Mouse (Mus musculus): ENCODE measurements around the gene Rtkn.

Rtkn gene

DNA sequence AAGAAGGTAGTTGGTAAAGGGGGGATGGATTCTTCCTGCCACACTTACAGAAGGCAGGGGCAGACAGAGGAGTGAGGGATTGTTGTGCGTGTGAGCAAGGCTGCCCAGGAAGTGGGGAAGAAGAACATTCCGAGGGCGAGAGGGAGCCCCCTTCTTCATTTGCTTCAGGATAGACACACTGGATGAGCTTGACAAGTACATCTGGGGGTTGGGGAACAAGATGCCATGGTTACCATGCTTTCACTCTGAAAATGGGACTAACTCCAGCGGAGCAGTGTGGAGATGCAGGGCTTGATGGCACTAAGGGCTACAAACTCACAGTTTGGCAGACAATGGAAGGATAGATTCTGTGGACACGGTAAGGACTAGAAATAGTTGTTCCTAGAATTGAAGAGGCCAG, 35.8 kb downstream of the Rtkn start:
- no peak for DNase-seq (ENCODE audit: low spot score in 2 of 2)

DNA sequence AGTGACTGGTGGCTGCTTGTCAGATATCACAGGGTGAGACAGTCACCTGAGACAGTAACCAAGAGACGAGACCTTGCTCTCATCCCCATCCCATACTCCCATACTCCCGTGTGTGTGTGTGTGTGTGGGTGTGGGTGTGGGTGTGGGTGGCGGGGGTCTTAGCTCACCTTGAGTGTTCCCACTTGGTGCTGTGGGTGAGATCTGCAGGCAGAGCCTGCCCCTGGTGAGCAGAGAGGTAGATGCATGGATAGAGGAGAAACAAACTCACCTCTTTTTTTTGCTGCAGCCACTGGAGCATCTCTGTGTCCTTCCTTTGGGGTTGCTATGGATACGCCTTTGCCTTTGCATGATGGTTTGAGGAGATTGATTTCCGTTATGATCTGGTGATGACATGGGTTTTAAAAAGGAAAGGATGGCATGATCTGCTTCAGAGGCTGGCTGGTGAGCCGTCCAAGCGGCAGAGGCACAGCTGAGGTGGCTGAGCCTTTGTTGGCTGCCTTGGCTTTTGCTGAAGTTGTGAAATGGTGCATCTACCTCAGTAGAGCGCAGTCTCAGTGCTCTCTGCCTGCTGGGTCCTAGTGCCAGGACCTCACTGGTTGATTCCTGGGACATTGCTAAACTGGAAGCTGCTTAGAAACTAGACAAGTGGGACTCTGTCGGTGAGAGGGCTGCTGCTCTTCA, 37.1 kb downstream of the Rtkn start:
- DNase-seq (ENCODE audit: low spot score in 2 of 2) = no peak

GRCm38 (mm10) chr6:83175996-83176395, 40.7 kb downstream of the Rtkn start:
- DNase-seq (ENCODE audit: low spot score in 2 of 2) = no peak

- no peak for DNase-seq (ENCODE audit: low spot score in 2 of 2)
Measured at GRCm38 (mm10) chr6:83179390-83180117, 44.3 kb downstream of the Rtkn start.

DNA sequence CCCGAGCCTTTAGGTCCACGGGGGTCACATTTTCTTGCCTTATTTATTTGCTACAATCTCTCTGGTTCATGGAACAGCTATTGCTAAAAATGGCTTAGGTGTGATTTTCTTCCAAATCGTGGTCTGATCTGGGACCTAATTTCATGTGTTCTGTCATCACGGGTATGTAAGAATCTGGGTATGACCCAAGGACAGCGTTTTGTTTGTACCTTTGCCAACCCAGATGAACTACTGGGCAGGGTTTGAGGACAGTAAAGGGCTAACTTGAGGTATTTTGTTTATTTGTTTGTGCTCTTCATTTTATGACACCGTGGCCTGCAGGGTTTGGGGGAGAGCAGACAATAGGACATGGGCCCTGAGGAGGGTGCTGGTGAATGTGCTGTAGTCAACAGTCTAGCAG, 45.3 kb downstream of the Rtkn start:
- DNase-seq (ENCODE audit: low spot score in 2 of 2) = no peak

GRCm38 (mm10) chr6:83184858-83185435, 49.7 kb downstream of the Rtkn start:
- DNase-seq (ENCODE audit: low spot score in 2 of 2) = no peak

GRCm38 (mm10) chr6:83185895-83186861, 50.9 kb downstream of the Rtkn start:
- DNase-seq (ENCODE audit: low spot score in 2 of 2) = no peak

DNA sequence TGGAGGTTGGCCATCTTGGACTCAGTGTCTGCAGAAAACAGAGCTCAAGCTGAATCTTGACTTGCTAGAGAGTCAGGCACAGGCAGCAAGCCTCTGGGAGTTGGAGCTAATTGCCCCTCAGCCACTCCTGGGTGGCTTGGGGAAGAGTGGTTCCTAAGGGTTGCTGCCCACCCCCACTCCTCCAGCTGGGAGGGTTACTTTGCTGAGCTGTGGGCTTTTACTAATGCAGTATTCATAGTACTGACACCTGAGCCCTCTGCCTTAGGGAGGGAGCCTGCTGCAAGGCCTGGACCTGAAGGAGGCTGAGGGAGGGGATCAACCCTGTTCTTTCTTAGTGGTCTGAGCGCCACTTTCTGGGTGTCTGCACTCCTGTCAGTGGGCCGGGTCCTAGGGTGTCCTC, 51.7 kb downstream of the Rtkn start:
- DNase-seq (ENCODE audit: low spot score in 2 of 2) = no peak

- DNase-seq (ENCODE audit: low spot score in 2 of 2) = no peak
Measured at GRCm38 (mm10) chr6:83193571-83193970, 58.3 kb downstream of the Rtkn start.

DNA sequence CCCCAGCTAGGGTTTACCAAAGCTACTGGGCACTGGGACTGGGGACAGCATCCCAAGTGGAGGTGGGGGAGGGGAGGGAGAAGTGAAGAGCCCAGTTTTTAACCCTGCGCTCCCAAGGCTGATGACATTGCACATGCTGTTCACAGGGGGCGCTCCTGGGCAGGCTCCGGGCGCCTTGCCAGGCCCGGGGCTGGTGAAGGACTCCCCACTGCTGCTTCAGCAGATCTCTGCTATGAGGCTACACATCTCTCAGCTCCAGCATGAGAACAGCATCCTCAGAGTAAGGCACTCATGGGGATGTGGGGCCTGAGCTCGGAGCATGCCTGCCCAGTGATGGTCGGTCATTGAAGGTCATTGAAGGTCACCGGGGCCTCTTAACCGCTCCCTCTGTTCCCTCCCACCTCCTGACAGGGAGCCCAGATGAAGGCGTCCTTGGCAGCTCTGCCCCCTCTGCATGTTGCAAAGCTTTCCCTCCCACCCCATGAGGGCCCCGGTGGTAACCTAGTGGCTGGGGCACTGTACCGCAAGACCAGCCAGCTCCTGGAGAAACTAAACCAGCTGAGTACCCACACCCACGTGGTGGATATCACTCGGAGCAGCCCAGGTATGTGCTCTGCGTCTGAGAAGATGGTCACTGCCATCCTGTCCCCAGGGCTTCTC, 62.2 kb downstream of the Rtkn start:
- DNase-seq (ENCODE audit: low spot score in 2 of 2) = no peak
